Mouse (Mus musculus) neural tube, embryonic 15.5 days (tissue): ENCODE measurements around the gene Ipo11. TPM values are rescaled to one million over a fixed set of nuclear protein-coding genes. Genes with fewer than 3 reads are reported as not detected.

ENCODE experiments used
- ATAC-seq: fragments of 200-750 bp; cut with Nextera tagmentation; 2 replicates; pipeline ENCODE4 v1.8.0; 2017; ENCODE audit warnings: mild to moderate bottlenecking, moderate TSS enrichment, moderate library complexity; ENCODE audit not compliant: low FRiP score
- H3K27ac ChIP-seq: fragments of 300-500 bp; sonication (generic); replicated peaks from 2 replicates; pipeline ENCODE4 v1.5.1; 2015; ENCODE audit warnings: mild to moderate bottlenecking, inconsistent platforms
- H3K27me3 ChIP-seq: fragments of 300-500 bp; sonication (generic); replicated peaks from 2 replicates; pipeline ENCODE4 v1.6.1; 2015; ENCODE audit warnings: inconsistent platforms
- H3K36me3 ChIP-seq: fragments of 300-500 bp; sonication (generic); 2 replicates; pipeline ENCODE4 v1.6.1; 2015; ENCODE audit warnings: inconsistent platforms
- H3K4me1 ChIP-seq: fragments of 300-500 bp; sonication (generic); 2 replicates; pipeline ENCODE4 v1.6.1; 2015; ENCODE audit warnings: inconsistent platforms
- H3K4me2 ChIP-seq: fragments of 300-500 bp; sonication (generic); 2 replicates; pipeline ENCODE4 v1.6.1; 2015; ENCODE audit warnings: inconsistent platforms, mild to moderate bottlenecking, moderate library complexity
- H3K4me3 ChIP-seq: fragments of 300-500 bp; sonication (generic); replicated peaks from 2 replicates; pipeline ENCODE4 v1.5.1; 2015; ENCODE audit warnings: mild to moderate bottlenecking, inconsistent platforms
- H3K9ac ChIP-seq: fragments of 300-500 bp; sonication (generic); replicated peaks from 2 replicates; pipeline ENCODE4 v1.6.1; 2015; ENCODE audit warnings: mild to moderate bottlenecking, inconsistent platforms
- H3K9me3 ChIP-seq: fragments of 300-500 bp; sonication (generic); replicated peaks from 2 replicates; pipeline ENCODE4 v1.6.1; 2016; ENCODE audit warnings: inconsistent platforms
- WGBS: fragments of 180-500 bp; shearing (Covaris S2); methylation state at CpG from one replicate; pipeline ENCODE4 v1.1.7; 2015; ENCODE audit warnings: mixed read lengths; 5-methylcytosine and 5-hydroxymethylcytosine counted together
- polyA plus RNA-seq: library from polyadenylated mRNA; unstranded; fragments of >200 nt; fragmentation: Nextera tagmentation; extraction: Ambion mirVana; gene quantifications from 2 replicates; pipeline ENCODE4 v1.2.1, GENCODE M21; 2015

Gene Ipo11
- polyA plus RNA-seq, 1 experiment from 2014 or later: 37.9 TPM

- H3K9me3 ChIP-seq: no peaks in the 10 kb centered on the region
- H3K4me3 ChIP-seq: no peak overlapping the region
- no peak overlapping the region for H3K9ac ChIP-seq
- H3K4me1 ChIP-seq: no peaks in the 10 kb centered on the region
- no peak overlapping the region for H3K27ac ChIP-seq
- WGBS: 71% methylated on average over 15 of the region's 15 CpGs
- no peaks in the 10 kb centered on the region for H3K27me3 ChIP-seq
- ATAC-seq: no peak
- H3K36me3 ChIP-seq: no peaks in the 10 kb centered on the region
- no peak overlapping the region for H3K4me2 ChIP-seq
These were observed 100.8 kb downstream of the Ipo11 start for GRCm38 (mm10) chr13:106835844-106836526.

DNA sequence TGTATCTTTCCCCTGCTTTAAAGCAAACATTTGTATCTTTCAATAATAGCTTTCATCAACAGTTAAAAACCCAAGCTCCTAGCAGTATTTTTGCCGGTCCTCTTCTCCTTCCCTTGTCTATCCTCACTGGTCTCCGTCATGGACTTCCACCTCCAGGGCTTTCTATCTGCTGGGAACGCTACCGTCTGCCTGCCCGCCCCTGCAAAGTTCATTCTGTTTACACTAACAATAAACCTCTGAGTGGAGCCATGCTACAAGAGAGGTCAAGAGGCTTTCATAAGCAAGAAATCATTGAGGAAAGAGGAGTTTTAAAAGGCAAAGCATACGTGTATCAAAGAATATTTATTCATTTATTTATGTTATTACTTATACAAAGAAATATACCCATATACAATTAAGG, 106.7 kb downstream of the Ipo11 start:
- ATAC-seq: no peak
- Histone ChIP-seq H3K4me3 (no peak overlapping the region), H3K9me3 (no peaks in the 10 kb centered on the region), H3K4me1 (no peaks in the 10 kb centered on the region), H3K27me3 (no peaks in the 10 kb centered on the region), H3K27ac (no peak overlapping the region), H3K4me2 (no peak overlapping the region), H3K36me3 (no peaks in the 10 kb centered on the region), H3K9ac (no peak overlapping the region)
- whole genome bisulfite sequencing: 83% methylated on average over 6 of the region's 6 CpGs

- H3K27ac ChIP-seq: no peak overlapping the region
- H3K9ac ChIP-seq: no peak overlapping the region
- 85% methylated on average over 12 of the region's 12 CpGs for WGBS
- no peaks in the 10 kb centered on the region for H3K4me1 ChIP-seq
- H3K4me3 ChIP-seq: no peak overlapping the region
- H3K9me3 ChIP-seq: no peaks in the 10 kb centered on the region
- no peak overlapping the region for H3K4me2 ChIP-seq
- no peaks in the 10 kb centered on the region for H3K27me3 ChIP-seq
- H3K36me3 ChIP-seq: no peaks in the 10 kb centered on the region
- no peak for ATAC-seq
These were observed 107.3 kb downstream of the Ipo11 start for GRCm38 (mm10) chr13:106829327-106829997.

GRCm38 (mm10) chr13:106825618-106826017, 111.1 kb downstream of the Ipo11 start:
- H3K9ac ChIP-seq: no peak overlapping the region
- 87% methylated on average over 5 of the region's 5 CpGs for WGBS
- H3K4me1 ChIP-seq: no peaks in the 10 kb centered on the region

DNA sequence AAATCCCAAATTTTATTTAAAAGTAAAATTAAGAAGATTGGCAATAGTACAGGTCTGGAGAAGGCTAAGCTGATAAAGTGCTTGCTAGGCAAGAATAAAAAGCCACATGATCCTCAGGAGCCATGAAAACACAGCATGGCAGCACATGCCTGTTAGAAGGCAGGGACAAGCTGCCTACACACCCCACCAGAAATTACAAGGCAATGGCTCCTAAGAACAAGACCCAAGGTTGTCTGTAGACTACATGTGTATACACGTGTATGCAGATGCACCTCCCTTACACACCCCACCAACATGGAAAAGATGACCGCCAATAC, 112.9 kb downstream of the Ipo11 start:
- no peak overlapping the region for H3K4me3 ChIP-seq
- H3K4me1 ChIP-seq: no peaks in the 10 kb centered on the region
- H3K27ac ChIP-seq: no peak overlapping the region
- no peak overlapping the region for H3K4me2 ChIP-seq
- no peaks in the 10 kb centered on the region for H3K27me3 ChIP-seq
- 98% methylated on average over 2 of the region's 2 CpGs for WGBS
- ATAC-seq: no peak
- no peaks in the 10 kb centered on the region for H3K9me3 ChIP-seq
- no peak overlapping the region for H3K9ac ChIP-seq
- no peaks in the 10 kb centered on the region for H3K36me3 ChIP-seq

More at GRCm38 (mm10) chr13:106825618-106826017, 111.1 kb downstream of the Ipo11 start:
- H3K36me3 ChIP-seq: no peaks in the 10 kb centered on the region
- no peaks in the 10 kb centered on the region for H3K27me3 ChIP-seq
- no peak overlapping the region for H3K4me3 ChIP-seq
- no peak for ATAC-seq
- H3K27ac ChIP-seq: no peak overlapping the region
- no peaks in the 10 kb centered on the region for H3K9me3 ChIP-seq
- no peak overlapping the region for H3K4me2 ChIP-seq

- H3K27me3 ChIP-seq: no peaks in the 10 kb centered on the region
- H3K9ac ChIP-seq: no peak overlapping the region
- H3K4me2 ChIP-seq: no peak overlapping the region
- H3K36me3 ChIP-seq: no peaks in the 10 kb centered on the region
- no peak overlapping the region for H3K27ac ChIP-seq
- ATAC-seq: no peak
- no peaks in the 10 kb centered on the region for H3K9me3 ChIP-seq
- 94% methylated on average over 12 of the region's 12 CpGs for WGBS
- no peak overlapping the region for H3K4me3 ChIP-seq
- H3K4me1 ChIP-seq: no peaks in the 10 kb centered on the region
These were observed 113.5 kb downstream of the Ipo11 start for GRCm38 (mm10) chr13:106823121-106823874.

DNA sequence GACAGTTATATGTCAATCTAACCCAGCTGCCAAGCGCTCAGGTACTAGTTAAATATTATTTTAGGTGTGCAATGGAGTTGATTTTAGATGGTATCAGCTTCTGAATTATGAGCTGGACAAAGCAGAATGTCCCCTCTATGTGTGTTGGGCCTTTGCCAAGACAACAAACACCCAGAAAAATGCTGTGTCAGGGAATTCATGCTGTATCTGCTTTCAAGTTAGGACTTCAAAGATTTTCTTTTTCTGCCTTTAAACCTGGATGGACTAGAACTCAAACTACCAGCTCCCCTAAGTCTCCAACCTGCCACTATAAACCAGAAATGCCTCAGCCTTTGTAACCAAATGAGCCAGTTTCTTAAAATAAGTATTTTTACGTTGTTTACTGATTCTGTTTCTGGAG, 116.6 kb downstream of the Ipo11 start:
- 89% methylated on average over 2 of the region's 2 CpGs for WGBS
- Histone ChIP-seq H3K9ac (no peak overlapping the region), H3K4me3 (no peak overlapping the region), H3K27me3 (no peaks in the 10 kb centered on the region), H3K4me2 (no peak overlapping the region), H3K36me3 (no peaks in the 10 kb centered on the region), H3K27ac (no peak overlapping the region), H3K9me3 (no peaks in the 10 kb centered on the region), H3K4me1 (peaks cover 7% of the 10 kb centered on the region; the same call in 1 of the 2 replicates)
- ATAC-seq: no peak

- WGBS: 91% methylated on average over 4 of the region's 4 CpGs
These were observed 117.0 kb downstream of the Ipo11 start for GRCm38 (mm10) chr13:106819749-106820148.

GRCm38 (mm10) chr13:106817066-106817465, 119.7 kb downstream of the Ipo11 start:
- no peaks in the 10 kb centered on the region for H3K27me3 ChIP-seq
- 18% methylated on average over 5 of the region's 5 CpGs for WGBS
- no peak overlapping the region for H3K9ac ChIP-seq
- H3K4me3 ChIP-seq: no peak overlapping the region
- no peak for ATAC-seq
- no peaks in the 10 kb centered on the region for H3K9me3 ChIP-seq
- peaks cover 7% of the 10 kb centered on the region; the same call in 1 of the 2 replicates for H3K4me1 ChIP-seq
- no peaks in the 10 kb centered on the region for H3K36me3 ChIP-seq
- H3K27ac ChIP-seq: 0 out of 2 replicates have a peak overlapping the region, but pooled peaks have one; percentile 37
- H3K4me2 ChIP-seq: no peak overlapping the region

More at GRCm38 (mm10) chr13:106819749-106820148, 117.0 kb downstream of the Ipo11 start:
- Histone ChIP-seq H3K4me1 (peaks cover 7% of the 10 kb centered on the region; the same call in 1 of the 2 replicates), H3K9ac (no peak overlapping the region), H3K27me3 (no peaks in the 10 kb centered on the region), H3K36me3 (no peaks in the 10 kb centered on the region), H3K4me3 (no peak overlapping the region), H3K4me2 (no peak overlapping the region), H3K27ac (no peak overlapping the region), H3K9me3 (no peaks in the 10 kb centered on the region)
- ATAC-seq: no peak

- ATAC-seq: no peak
- Histone ChIP-seq H3K9ac (no peak overlapping the region), H3K27me3 (no peaks in the 10 kb centered on the region), H3K4me1 (peaks cover 7% of the 10 kb centered on the region; the same call in 1 of the 2 replicates), H3K27ac (peak overlapping the region; percentile 41; the same call in 1 of the 2 replicates), H3K36me3 (0 out of 2 replicates have a peak, but pooled peaks cover 9% of the 10 kb centered on the region), H3K4me2 (no peak overlapping the region), H3K4me3 (no peak overlapping the region), H3K9me3 (no peaks in the 10 kb centered on the region)
- 86% methylated on average over 4 of the region's 4 CpGs for WGBS
These were observed 123.2 kb downstream of the Ipo11 start for GRCm38 (mm10) chr13:106813519-106813918.

- 0 out of 2 replicates have a peak, but pooled peaks cover 9% of the 10 kb centered on the region for H3K36me3 ChIP-seq
- H3K27me3 ChIP-seq: no peaks in the 10 kb centered on the region
- peak; percentile 71 for ATAC-seq
- H3K4me3 ChIP-seq: no peak overlapping the region
- no peak overlapping the region for H3K4me2 ChIP-seq
- 0 out of 2 replicates have a peak overlapping the region, but pooled peaks have one; percentile 41 for H3K27ac ChIP-seq
- WGBS: 50% methylated on average over 9 of the region's 9 CpGs
- H3K4me1 ChIP-seq: peaks cover 7% of the 10 kb centered on the region; the same call in 1 of the 2 replicates
- no peak overlapping the region for H3K9ac ChIP-seq
- no peaks in the 10 kb centered on the region for H3K9me3 ChIP-seq
These were observed 123.7 kb downstream of the Ipo11 start for GRCm38 (mm10) chr13:106813087-106813486.
